Mouse (Mus musculus): ENCODE measurements around the gene Unc13d. TPM values are rescaled to one million over a fixed set of nuclear protein-coding genes. Genes with fewer than 3 reads are reported as not detected.

Unc13d gene
- polyA plus RNA-seq, 1 experiment, result 235 TPM

DNA sequence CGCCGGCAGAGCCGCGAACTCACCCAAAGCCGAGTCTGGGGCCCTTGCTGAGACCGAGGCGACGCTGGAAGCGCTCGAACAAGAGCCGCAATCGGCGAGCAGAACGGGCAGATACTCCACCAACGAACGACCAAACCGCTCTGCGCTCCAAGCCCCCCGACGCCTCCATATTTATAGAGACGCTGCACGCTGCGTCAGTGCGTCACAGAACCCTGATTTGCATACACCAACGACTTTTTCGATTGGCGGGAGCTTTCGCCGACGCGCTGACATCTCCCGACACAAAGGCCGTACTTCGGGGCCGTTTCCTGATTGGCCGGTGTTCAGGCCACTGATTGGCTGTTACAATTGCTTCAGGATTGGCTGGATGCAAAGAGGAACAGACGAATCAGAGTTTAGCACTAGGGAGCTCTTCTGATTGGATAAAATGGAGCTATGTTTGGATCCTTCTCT, 53.4 kb downstream of the Unc13d start:
- TF ChIP-seq GATA1 (IDR thresholded peaks at IDR 0.05; ENCODE audit: low read length), result no peak

DNA sequence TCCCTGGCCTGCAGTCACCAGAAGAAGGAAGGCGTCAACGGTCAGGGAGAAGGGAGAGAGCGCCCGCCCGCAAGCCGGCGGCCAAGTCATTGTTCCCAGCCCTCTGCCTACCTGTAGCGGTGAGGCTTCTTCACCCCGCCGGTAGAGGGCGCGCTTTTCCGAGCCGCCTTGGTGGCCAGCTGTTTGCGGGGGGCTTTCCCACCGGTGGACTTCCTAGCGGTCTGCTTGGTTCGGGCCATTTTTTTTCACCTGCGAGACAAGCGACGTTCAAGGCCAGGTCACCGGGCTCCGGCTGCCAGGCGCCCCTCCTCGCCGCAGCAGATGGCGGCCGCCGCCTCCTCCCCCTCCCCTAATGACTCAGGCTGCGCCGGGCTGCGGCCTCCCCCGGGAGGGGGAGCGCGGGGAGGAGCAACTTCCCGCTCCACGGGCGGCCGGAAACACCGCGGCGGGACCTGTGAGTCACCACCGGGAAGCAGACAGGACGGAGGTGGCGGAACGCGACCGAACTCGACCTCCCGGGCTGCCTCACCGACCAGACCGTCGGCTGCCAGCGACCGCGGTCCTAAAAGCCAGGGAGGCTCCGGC, 53.9 kb downstream of the Unc13d start:
- TF ChIP-seq GATA1 (IDR thresholded peaks at IDR 0.05; ENCODE audit: low read length), result no peak

DNA sequence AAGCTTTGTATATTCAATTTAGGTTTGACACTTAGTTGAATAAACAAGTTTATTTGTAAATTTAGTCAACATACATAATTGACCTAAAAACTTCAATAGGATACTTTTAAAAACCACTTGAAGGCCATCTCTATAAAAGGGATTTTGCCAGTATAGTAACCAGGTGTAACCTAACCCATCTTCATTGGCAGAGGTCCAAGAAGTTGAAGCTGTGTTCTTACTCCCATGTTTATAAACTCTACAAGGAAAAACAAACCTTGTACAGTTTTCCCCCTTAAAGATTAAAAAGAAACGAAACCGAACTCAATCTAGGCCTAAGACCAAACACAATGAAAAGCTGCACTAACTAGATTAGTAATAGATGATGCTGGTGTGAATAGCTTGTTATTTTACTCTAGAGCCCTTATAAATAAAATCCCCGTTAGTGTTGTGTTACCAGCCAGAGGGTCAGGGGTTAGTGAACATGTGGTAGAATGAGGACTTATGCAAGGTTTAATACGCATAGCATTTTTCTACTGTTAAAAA, 55.4 kb downstream of the Unc13d start:
- TF ChIP-seq GATA1 (IDR thresholded peaks at IDR 0.05; ENCODE audit: low read length), result no peak

DNA sequence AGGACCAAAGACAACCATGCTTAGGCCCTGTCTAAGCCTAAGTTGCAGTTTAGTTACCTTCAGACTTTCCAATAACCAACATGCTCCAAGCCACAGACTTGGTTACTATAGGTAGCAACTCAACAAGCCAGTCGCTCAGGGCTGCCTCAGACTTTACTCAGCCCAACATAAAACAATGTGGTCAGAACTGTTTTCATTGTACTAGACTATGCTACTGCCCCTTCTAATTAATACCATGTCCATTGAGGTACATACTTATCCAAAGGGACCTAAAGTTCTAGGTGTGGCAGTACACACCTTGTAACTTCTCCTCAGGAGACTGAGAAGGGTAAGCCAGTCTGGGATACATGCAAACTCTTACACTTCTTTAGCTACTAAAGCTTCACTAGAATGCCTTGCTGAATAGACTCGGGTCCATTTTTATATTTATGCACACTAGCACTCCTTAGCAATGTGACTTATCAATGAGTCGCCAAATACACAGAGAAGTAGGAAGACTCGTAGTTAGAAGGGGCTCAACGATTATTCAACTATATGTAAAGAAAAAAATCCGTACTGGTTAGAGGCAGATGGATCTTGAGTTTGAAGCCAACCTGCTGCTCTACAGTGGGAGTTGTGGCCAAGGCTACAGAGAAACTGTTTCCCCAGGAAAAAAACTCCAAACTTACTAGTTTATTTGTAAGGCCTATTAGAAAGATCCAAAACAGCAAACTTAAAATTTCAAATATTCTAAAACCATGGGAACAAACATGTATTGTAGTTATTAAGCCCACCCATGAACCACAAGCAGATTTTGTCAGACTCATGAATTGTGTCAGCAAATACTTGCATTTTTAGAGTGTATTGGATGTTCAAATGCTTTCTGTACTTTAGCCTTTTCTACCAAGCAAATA, 56.2 kb downstream of the Unc13d start:
- no peak for TF ChIP-seq GATA1 (IDR thresholded peaks at IDR 0.05; ENCODE audit: low read length)

DNA sequence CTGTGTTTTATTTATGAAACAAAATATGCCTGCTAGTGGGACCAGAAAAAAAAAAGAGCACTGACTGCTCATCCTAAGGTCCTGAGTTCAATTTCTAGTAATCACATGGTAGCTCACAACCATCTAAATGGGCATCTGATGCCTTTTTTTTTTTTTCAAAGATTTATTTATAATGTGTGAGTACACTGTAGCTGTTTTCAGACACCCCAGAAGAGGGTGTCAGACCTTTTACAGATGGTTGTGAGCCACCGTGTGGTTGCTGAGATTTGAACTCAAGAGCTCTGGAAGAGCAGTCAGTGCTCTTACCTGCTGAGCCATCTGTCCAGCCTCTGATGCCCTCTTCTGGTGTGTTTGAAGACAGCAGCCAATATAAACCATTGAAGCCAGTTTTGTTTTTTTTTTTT, 57.2 kb downstream of the Unc13d start:
- TF ChIP-seq GATA1 (IDR thresholded peaks at IDR 0.05; ENCODE audit: low read length), result no peak

DNA sequence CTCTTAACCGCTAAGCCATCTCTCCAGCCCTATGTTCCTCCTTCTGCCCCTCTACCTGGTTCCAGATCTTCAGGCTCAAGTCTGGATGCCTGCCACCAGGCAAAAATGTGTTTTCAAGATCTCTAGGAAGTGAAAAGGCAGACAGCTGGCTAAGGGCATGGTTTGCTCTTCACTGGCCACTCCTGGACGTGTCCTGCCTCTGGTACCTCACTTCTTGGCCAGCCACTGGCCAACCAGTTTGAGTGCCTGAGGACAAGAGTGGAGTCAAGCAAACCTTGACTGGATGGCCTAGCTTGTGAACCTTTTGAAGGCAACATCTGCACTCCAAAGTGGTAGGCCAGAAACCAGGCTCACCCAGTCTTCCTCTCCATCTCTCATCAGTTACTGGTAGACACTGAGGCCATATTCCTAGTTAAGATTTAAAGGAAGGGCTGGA, 57.8 kb downstream of the Unc13d start:
- TF ChIP-seq GATA1 (IDR thresholded peaks at IDR 0.05; ENCODE audit: low read length), result no peak

DNA sequence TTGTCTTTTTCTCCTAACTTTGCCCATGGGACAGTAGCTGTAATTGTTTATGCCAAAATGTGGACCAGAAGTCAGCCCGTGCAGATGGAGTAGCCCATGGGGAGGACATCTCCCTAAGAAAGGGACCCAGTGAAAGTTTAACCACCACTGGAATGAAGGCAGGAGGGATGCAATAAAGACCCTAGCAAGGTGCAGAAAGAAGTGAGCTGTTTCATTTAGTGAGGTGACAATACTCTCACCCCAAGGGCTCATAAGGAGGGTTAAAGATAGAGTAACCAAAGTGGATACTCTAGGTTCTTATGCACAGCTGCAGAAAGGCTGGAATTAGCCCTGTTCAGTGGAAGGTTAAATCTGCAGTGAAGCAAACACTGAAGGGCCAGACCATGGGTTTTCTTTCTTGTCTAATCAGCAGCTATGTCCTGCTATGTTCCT, 58.4 kb downstream of the Unc13d start:
- TF ChIP-seq GATA1 (IDR thresholded peaks at IDR 0.05; ENCODE audit: low read length), result no peak

DNA sequence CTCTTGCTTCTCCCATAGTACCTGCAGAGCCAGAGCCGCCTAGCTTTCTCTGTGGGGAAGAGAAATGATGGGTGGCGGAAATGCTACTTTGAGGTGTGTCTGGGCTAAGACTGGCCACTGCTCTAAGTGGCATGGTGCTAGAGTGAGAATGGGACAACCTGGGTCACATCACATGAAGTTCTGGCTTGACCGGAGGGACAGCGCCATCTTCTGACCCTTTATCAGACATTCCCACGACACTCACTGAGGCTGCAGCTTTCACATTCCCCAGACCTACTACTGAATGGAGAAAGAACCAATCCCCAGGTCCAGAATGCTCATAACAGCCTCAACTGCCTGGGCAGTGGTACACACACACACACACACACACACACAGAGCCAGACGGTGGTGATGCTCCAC, 59.7 kb downstream of the Unc13d start:
- TF ChIP-seq GATA1 (IDR thresholded peaks at IDR 0.05; ENCODE audit: low read length), result no peak

DNA sequence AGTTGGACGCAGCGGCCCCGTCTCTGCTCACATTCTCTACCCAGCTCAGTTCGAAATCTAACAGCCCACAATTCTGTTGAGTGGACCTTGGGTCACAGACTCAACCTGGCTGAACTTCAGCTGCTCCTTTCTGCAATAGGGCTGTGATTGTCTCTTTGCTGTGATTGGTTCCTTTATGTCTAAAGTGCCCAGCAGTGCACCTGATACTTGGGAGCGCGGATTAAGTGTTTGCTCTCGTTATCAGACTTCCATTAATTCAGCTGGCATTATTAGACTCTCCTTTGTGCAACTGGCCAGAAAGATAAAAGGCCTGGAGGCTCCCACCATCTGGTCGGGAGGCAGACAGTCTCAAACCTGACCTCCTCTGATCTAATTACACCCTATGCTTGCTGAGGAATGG, 62.9 kb downstream of the Unc13d start:
- TF ChIP-seq GATA1 (IDR thresholded peaks at IDR 0.05; ENCODE audit: low read length), result peak; percentile 38

DNA sequence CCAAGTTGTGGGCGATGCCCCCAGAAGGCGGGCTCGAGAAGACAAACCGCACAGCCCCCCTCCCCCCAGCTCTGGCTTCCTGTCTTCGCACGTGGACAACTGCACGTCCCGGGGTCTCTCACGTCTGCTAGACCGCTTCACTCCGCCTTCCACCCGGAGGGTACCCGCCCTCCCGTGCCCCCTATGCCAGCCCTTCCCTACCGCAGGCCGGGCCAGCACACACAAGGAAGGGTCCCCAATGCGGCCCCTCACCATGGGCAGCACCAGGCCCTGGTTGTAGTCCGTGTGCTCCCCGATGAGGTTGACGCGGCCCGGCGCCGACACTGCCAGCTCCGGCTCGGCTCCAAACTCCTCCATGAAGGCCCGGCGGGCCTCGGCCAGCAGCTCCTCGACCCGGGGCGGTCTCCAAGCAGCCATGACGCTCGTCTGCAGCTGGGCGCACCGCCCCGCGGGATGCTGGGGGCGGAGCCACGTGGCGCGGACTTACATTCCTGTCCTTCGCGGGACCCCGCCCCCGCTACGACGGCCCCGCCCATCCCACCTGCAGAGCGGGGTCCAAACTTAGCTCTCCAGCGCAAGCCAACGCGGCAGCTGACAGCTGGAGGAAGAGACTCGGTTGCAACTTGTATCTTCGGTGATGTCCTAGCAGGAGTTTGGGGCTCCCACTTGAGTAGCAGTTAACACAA, 65.4 kb downstream of the Unc13d start, which contains the start of gene Galk1:
TSS of gene Galk1 (minus strand) at position 458 of the 686 bp plus-strand sequence.
- TF ChIP-seq GATA1 (IDR thresholded peaks at IDR 0.05; ENCODE audit: low read length), result no peak

Other genes starting within 250 kb of the Unc13d start
- gene Myo15b, start 219.6 kb downstream of the Unc13d start, polyA plus RNA-seq (2012), result 0.41 and 0.46 TPM in 2 replicates
- gene Smim5, start 178.0 kb downstream of the Unc13d start, polyA plus RNA-seq (2012), result 9.2 and 13.4 TPM in 2 replicates
- gene Smim6, start 165.9 kb downstream of the Unc13d start, polyA plus RNA-seq (2012), result 0.21 TPM in 1 of 2 replicates, not detected in the other
- gene Sap30bp, start 144.7 kb downstream of the Unc13d start, polyA plus RNA-seq (2012), result 26.9 and 40.4 TPM in 2 replicates
- 13.3 and 22.0 TPM in 2 replicates for gene Recql5, start 144.5 kb downstream of the Unc13d start, polyA plus RNA-seq (2012)
- gene Itgb4, start 103.3 kb downstream of the Unc13d start, polyA plus RNA-seq (2012), result 0.04 and 0.13 TPM in 2 replicates
- gene Galk1, start 65.2 kb downstream of the Unc13d start, polyA plus RNA-seq (2012), result 95.4 and 132 TPM in 2 replicates
- 312 and 429 TPM in 2 replicates for gene H3f3b, start 50.0 kb downstream of the Unc13d start, polyA plus RNA-seq (2012)
- gene Unk, start 47.6 kb downstream of the Unc13d start, polyA plus RNA-seq (2012), result 56.9 and 68.4 TPM in 2 replicates
- 591 and 669 TPM in 2 replicates for gene Wbp2, start 9.0 kb upstream of the Unc13d start, polyA plus RNA-seq (2012)
- gene Trim47, start 49.2 kb upstream of the Unc13d start, polyA plus RNA-seq (2012), result not detected in 2 replicates
- not detected in 2 replicates for gene Trim65, start 53.2 kb upstream of the Unc13d start, polyA plus RNA-seq (2012)
- gene Mrpl38, start 60.9 kb upstream of the Unc13d start, polyA plus RNA-seq (2012), result 152 and 200 TPM in 2 replicates
- 26.9 and 34.1 TPM in 2 replicates for gene Fbf1, start 90.2 kb upstream of the Unc13d start, polyA plus RNA-seq (2012)
- gene Ten1, start 120.9 kb upstream of the Unc13d start, polyA plus RNA-seq (2012), result 114 and 122 TPM in 2 replicates
- 1.8 and 2.5 TPM in 2 replicates for gene Acox1, start 121.1 kb upstream of the Unc13d start, polyA plus RNA-seq (2012)
- 0.01 and 0.02 TPM in 2 replicates for gene Evpl, start 160.1 kb upstream of the Unc13d start, polyA plus RNA-seq (2012)
- 52.4 and 70.9 TPM in 2 replicates for gene Srp68, start 196.3 kb upstream of the Unc13d start, polyA plus RNA-seq (2012)
- not detected in 2 replicates for gene Galr2, start 203.0 kb upstream of the Unc13d start, polyA plus RNA-seq (2012)
- gene Exoc7, start 229.3 kb upstream of the Unc13d start, polyA plus RNA-seq (2012), result 15.1 and 19.0 TPM in 2 replicates

All from G1E-ER4 (cell line).